Mouse (Mus musculus) heart, embryonic 12.5 days (tissue): Measurements from ENCODE around the gene Cd59a. TPM values are rescaled to one million over a fixed set of nuclear protein-coding genes. Genes with fewer than 3 reads are reported as not detected.
"Not testable (repeated sequence)": the region's sequence is repeated elsewhere in the genome, so short reads cannot be mapped to it uniquely, and the experiment has no call there.

Experiments used
- ATAC-seq: fragments of 200-750 bp; cut with Nextera tagmentation; 2 replicates; pipeline ENCODE4 v1.8.0; 2017; ENCODE audit warnings: moderate TSS enrichment, moderate library complexity; ENCODE audit not compliant: insufficient number of reproducible peaks, low FRiP score
- H3K27ac ChIP-seq: fragments of 300-500 bp; sonication (generic); 2 replicates; pipeline ENCODE4 v1.5.1; 2016; ENCODE audit warnings: mild to moderate bottlenecking, moderate library complexity; ENCODE audit not compliant: poor library complexity, severe bottlenecking
- H3K27me3 ChIP-seq: fragments of 300-500 bp; sonication (generic); replicated peaks from 2 replicates; pipeline ENCODE4 v1.6.1; 2016; ENCODE audit warnings: mild to moderate bottlenecking, moderate library complexity
- H3K36me3 ChIP-seq: fragments of 300-500 bp; sonication (generic); 2 replicates; pipeline ENCODE4 v1.6.1; 2016; ENCODE audit warnings: mild to moderate bottlenecking, moderate library complexity
- H3K4me1 ChIP-seq: fragments of 300-500 bp; sonication (generic); replicated peaks from 2 replicates; pipeline ENCODE4 v1.6.1; 2016; ENCODE audit warnings: mild to moderate bottlenecking
- H3K4me2 ChIP-seq: fragments of 300-500 bp; sonication (generic); 2 replicates; pipeline ENCODE4 v1.6.1; 2016; ENCODE audit warnings: mild to moderate bottlenecking, moderate library complexity
- H3K4me3 ChIP-seq: fragments of 300-500 bp; sonication (generic); 2 replicates; pipeline ENCODE4 v1.5.1; 2016; ENCODE audit warnings: mild to moderate bottlenecking
- H3K9ac ChIP-seq: fragments of 300-500 bp; sonication (generic); 2 replicates; pipeline ENCODE4 v1.6.1; 2016; ENCODE audit warnings: mild to moderate bottlenecking, moderate library complexity
- H3K9me3 ChIP-seq: fragments of 300-500 bp; sonication (generic); replicated peaks from 2 replicates; pipeline ENCODE4 v1.6.1; 2016; ENCODE audit warnings: mild to moderate bottlenecking, moderate library complexity
- WGBS: fragments of 180-500 bp; shearing (Covaris S2); methylation state at CpG from one replicate; pipeline ENCODE4 v1.1.7; 2016; 5-methylcytosine and 5-hydroxymethylcytosine counted together
- polyA plus RNA-seq: library from polyadenylated mRNA; unstranded; fragments of >200 nt; fragmentation: Nextera tagmentation; extraction: Ambion mirVana; gene quantifications from 2 replicates; pipeline ENCODE4 v1.2.1, GENCODE M21; 2016

The Cd59a gene
- polyA plus RNA-seq: 83.3 and 85.1 TPM in 2 replicates

- ATAC-seq: peak; percentile 90
- no peaks in the 10 kb centered on the region for H3K36me3 ChIP-seq
- no peaks in the 10 kb centered on the region for H3K9me3 ChIP-seq
- H3K9ac ChIP-seq: peak within 1 kb of the TSS; percentile 83
- peak within 1 kb of the TSS; percentile 97 for H3K27ac ChIP-seq
- H3K4me1 ChIP-seq: peaks cover 30% of the 10 kb centered on the region
- H3K27me3 ChIP-seq: no peaks in the 10 kb centered on the region
- H3K4me3 ChIP-seq: peak within 1 kb of the TSS; percentile 60
- H3K4me2 ChIP-seq: peak within 1 kb of the TSS; percentile 71
- 5% methylated on average over 15 of the region's 15 CpGs for WGBS
Measured at GRCm38 (mm10) chr2:104095741-104096213, at the start of gene Cd59a. Gene Cd59a (plus strand): TSS chr2:104095801.

GRCm38 (mm10) chr2:104058381-104058780 lies 37.2 kb upstream of the Cd59a start:
- Histone ChIP-seq H3K27me3 (no peaks in the 10 kb centered on the region), H3K36me3 (peaks cover 56% of the 10 kb centered on the region), H3K4me2 (no peak overlapping the region), H3K4me3 (no peak overlapping the region), H3K9me3 (no peaks in the 10 kb centered on the region), H3K9ac (no peak overlapping the region), H3K4me1 (no peaks in the 10 kb centered on the region), H3K27ac (no peak overlapping the region)
- 84% methylated on average over 1 of the region's 1 CpGs for WGBS
- no peak for ATAC-seq

GRCm38 (mm10) chr2:104058954-104059353 lies 36.6 kb upstream of the Cd59a start:
- no peak for ATAC-seq
- Histone ChIP-seq H3K9ac (no peak overlapping the region), H3K4me3 (no peak overlapping the region), H3K4me1 (no peaks in the 10 kb centered on the region), H3K36me3 (peaks cover 53% of the 10 kb centered on the region), H3K9me3 (no peaks in the 10 kb centered on the region), H3K27ac (no peak overlapping the region), H3K4me2 (no peak overlapping the region), H3K27me3 (no peaks in the 10 kb centered on the region)
- WGBS: 93% methylated on average over 4 of the region's 4 CpGs

DNA sequence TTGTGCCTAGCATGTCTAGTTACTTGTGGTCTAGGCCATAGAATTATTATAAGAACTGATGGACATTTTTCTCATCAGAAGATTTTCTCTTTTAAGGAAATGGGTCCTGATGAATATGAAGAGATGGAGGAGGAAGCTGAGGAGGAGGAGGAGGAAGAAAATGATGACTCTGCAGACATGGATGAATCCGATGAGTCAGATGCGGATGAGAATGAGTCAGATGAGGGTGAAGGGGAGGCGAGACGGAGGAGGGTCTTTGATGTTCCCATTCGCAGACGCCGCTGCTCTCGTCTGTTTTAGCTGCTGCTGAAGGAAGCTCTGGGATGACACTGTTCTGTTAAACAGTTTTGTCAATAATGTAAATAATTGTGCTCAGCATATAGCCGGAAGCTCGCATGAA lies 35.8 kb upstream of the Cd59a start:
- Histone ChIP-seq H3K4me2 (no peak overlapping the region), H3K4me3 (no peak overlapping the region), H3K9me3 (no peaks in the 10 kb centered on the region), H3K36me3 (peaks cover 44% of the 10 kb centered on the region), H3K9ac (no peak overlapping the region), H3K4me1 (no peaks in the 10 kb centered on the region), H3K27me3 (no peaks in the 10 kb centered on the region), H3K27ac (no peak overlapping the region)
- WGBS: 85% methylated on average over 10 of the region's 10 CpGs
- ATAC-seq: no peak

DNA sequence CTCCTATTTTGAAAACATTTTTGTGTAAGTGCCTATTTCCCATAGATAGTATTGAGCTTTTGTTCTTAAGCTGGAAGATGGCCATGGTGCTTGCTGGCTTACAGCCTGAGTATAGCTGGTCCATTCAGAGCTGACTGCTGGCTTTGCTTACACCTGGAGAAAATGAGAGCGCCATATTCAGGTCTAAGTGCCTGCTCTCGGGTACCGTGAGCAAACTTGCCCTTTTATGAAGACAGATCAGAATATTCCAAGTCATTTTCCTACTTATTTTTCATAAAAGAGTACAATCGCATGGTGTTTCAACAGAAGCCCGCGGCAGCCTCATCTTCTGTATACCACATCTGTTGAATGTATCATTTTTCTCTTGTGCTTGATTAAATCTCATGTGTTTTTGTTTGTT lies 34.6 kb upstream of the Cd59a start:
- H3K9me3 ChIP-seq: no peaks in the 10 kb centered on the region
- H3K4me1 ChIP-seq: no peaks in the 10 kb centered on the region
- no peaks in the 10 kb centered on the region for H3K27me3 ChIP-seq
- H3K36me3 ChIP-seq: peaks cover 37% of the 10 kb centered on the region
- WGBS: 95% methylated on average over 6 of the region's 6 CpGs
- no peak overlapping the region for H3K4me3 ChIP-seq
- no peak overlapping the region for H3K4me2 ChIP-seq
- no peak overlapping the region for H3K9ac ChIP-seq
- H3K27ac ChIP-seq: no peak overlapping the region
- ATAC-seq: no peak

- no peak for ATAC-seq
Measured at GRCm38 (mm10) chr2:104062665-104063064, 32.9 kb upstream of the Cd59a start.

GRCm38 (mm10) chr2:104064152-104064551 lies 31.4 kb upstream of the Cd59a start:
- peaks cover 28% of the 10 kb centered on the region for H3K36me3 ChIP-seq
- no peak overlapping the region for H3K9ac ChIP-seq
- H3K27ac ChIP-seq: no peak overlapping the region
- H3K27me3 ChIP-seq: no peaks in the 10 kb centered on the region
- 78% methylated on average over 2 of the region's 2 CpGs for WGBS
- H3K4me2 ChIP-seq: no peak overlapping the region
- no peak for ATAC-seq
- no peaks in the 10 kb centered on the region for H3K4me1 ChIP-seq
- H3K9me3 ChIP-seq: no peaks in the 10 kb centered on the region
- no peak overlapping the region for H3K4me3 ChIP-seq

More at GRCm38 (mm10) chr2:104062665-104063064, 32.9 kb upstream of the Cd59a start:
- Histone ChIP-seq H3K27ac (no peak overlapping the region), H3K27me3 (no peaks in the 10 kb centered on the region), H3K36me3 (peaks cover 37% of the 10 kb centered on the region), H3K4me1 (no peaks in the 10 kb centered on the region), H3K9me3 (no peaks in the 10 kb centered on the region), H3K4me3 (no peak overlapping the region), H3K4me2 (no peak overlapping the region), H3K9ac (no peak overlapping the region)

DNA sequence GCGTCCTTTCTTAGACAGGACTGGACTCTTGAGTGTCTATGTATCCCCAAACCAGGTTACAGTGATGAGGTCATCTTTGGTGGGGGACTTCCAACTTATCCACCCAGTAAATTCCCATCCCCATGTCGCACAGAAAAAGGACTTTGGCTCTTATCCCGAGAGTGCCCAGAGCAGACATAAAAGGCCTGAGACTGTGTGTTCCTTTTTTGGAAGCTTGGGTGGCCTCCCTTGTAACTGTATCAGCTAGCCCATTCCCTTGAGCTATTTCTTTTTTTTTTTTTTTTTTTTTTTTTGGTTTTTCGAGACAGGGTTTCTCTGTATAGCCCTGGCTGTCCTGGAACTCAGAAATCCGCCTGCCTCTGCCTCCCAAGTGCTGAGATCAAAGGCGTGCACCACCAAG lies 30.1 kb upstream of the Cd59a start, which contains the start of gene Gm10912:
Gene Gm10912, plus strand, starts transcription at position 301 of the 400 bp plus-strand sequence.
- H3K36me3 ChIP-seq: peaks cover 19% of the 10 kb centered on the region
- not testable (repeated sequence) for H3K27ac ChIP-seq, H3K4me1 ChIP-seq, H3K9ac ChIP-seq, H3K9me3 ChIP-seq, H3K4me2 ChIP-seq, H3K27me3 ChIP-seq, H3K4me3 ChIP-seq, ATAC-seq
- WGBS: 81% methylated on average over 6 of the region's 6 CpGs

DNA sequence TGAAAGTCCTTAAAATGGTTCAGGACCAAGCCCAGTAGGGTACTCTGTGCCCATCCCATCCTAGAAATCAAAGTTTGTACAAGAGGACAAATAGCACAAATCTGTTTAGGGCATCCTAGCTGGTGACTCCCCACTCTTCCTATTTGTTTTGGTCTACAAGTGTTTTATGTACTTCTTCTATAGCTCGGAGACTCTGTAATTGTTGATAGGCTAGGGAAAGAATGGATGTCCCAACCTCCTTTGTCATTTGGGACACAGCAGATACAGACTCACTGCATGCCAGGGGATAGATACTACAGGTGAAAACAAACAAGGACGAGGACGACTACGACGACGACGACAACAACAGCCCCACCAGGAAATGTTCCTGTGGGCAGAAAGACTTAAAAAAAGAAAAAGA lies 27.2 kb upstream of the Cd59a start, which contains the start of gene Gm10799:
Gene Gm10799, minus strand, starts transcription at position 101 of the 400 bp plus-strand sequence.
- H3K27ac ChIP-seq: peak within 1 kb of the TSS; percentile 12; the same call in 1 of the 2 replicates
- not testable (repeated sequence) for H3K9ac ChIP-seq, H3K4me1 ChIP-seq, H3K9me3 ChIP-seq, ATAC-seq, H3K4me3 ChIP-seq, H3K4me2 ChIP-seq, H3K36me3 ChIP-seq, H3K27me3 ChIP-seq
- WGBS: 63% methylated on average over 7 of the region's 7 CpGs

DNA sequence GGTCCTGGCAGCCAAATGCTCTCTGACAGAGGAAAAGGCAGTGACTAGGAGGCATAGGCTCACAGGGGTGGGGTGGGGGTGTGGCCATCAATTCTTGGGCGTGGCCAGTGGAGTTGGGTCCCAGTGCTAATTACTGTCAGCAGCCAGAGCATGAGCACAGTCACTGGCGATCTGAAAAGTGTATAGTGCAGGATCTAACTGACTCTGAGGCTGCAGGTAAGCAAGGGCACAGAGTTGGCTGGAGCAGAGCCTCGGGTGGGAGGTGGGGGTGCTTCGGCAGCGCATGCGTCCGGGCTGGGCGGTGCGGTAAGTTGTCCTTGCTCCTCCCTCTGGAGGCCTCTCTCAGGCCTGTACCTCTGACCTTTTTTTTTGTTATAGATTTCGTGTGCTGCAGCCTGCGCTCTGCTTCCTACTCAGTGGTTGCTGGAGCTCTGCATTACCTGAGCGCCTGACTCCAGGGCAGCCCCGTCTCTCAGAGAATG lies 25.9 kb upstream of the Cd59a start, which contains the start of gene Cd59b:
Gene Cd59b, plus strand, starts transcription at position 146 of the 482 bp plus-strand sequence.
- peaks cover 7% of the 10 kb centered on the region; the same call in 1 of the 2 replicates for H3K9me3 ChIP-seq
- H3K9ac ChIP-seq: peak within 1 kb of the TSS; percentile 60
- 19% methylated on average over 13 of the region's 13 CpGs for WGBS
- H3K36me3 ChIP-seq: peaks cover 4% of the 10 kb centered on the region; the same call in 1 of the 2 replicates
- H3K4me1 ChIP-seq: 0 out of 2 replicates have a peak, but pooled peaks cover 9% of the 10 kb centered on the region
- peak within 1 kb of the TSS; percentile 50 for H3K4me3 ChIP-seq
- H3K4me2 ChIP-seq: peak within 1 kb of the TSS; percentile 73
- H3K27ac ChIP-seq: peak within 1 kb of the TSS; percentile 54
- no peaks in the 10 kb centered on the region for H3K27me3 ChIP-seq
- peak; percentile 92 for ATAC-seq

GRCm38 (mm10) chr2:104078285-104078684 lies 17.3 kb upstream of the Cd59a start:
- H3K9ac ChIP-seq, H3K4me1 ChIP-seq, H3K27me3 ChIP-seq, H3K4me2 ChIP-seq, H3K4me3 ChIP-seq, H3K27ac ChIP-seq, H3K36me3 ChIP-seq, H3K9me3 ChIP-seq: not testable (repeated sequence)
- WGBS: 49% methylated on average over 5 of the region's 5 CpGs
- ATAC-seq: peak; percentile 91
